Mouse (Mus musculus) cerebellum, adult 2 months (tissue): ENCODE data around the gene Gm21304.
"Not testable (repeated sequence)": the region's sequence is repeated elsewhere in the genome, so short reads cannot be mapped to it uniquely, and the experiment has no call there.

ENCODE experiments used
- CTCF ChIP-seq: fragments of 200-500 bp; IDR thresholded peaks from 2 replicates; pipeline ENCODE4 v1.5.1; 2011; ENCODE audit warnings: low read depth, mild to moderate bottlenecking, control low read depth, low read length, moderate library complexity, borderline replicate concordance; ENCODE audit not compliant: insufficient read depth
- POLR2A ChIP-seq: fragments of 200-500 bp; IDR thresholded peaks from 2 replicates; pipeline ENCODE4 v1.6.1; 2011; ENCODE audit warnings: low read length, control low read depth, borderline replicate concordance; ENCODE audit not compliant: insufficient read depth

GRCm38 (mm10) chr10:104193742-104194141 is 25.4 kb downstream of the Gm21304 start, which contains the start of gene Gm4340:
- TF ChIP-seq CTCF, POLR2A: not testable (repeated sequence)
